Mouse (Mus musculus) testis, adult 2 months (tissue): Measurements from ENCODE around the gene Lzts3.

ENCODE experiments used
- CTCF ChIP-seq: fragments of 200-500 bp; IDR thresholded peaks from 2 replicates; pipeline ENCODE4 v1.5.1; 2012; ENCODE audit warnings: low read depth, mild to moderate bottlenecking, inconsistent platforms, low read length, moderate library complexity; ENCODE audit not compliant: control insufficient read depth, insufficient read depth, insufficient replicate concordance
- POLR2A ChIP-seq: fragments of 200-500 bp; IDR thresholded peaks from 2 replicates; pipeline ENCODE4 v1.6.1; 2012; ENCODE audit warnings: low read depth, mild to moderate bottlenecking, inconsistent platforms, low read length, moderate library complexity; ENCODE audit not compliant: control insufficient read depth

- TF ChIP-seq CTCF: no peak
- no peak for TF ChIP-seq POLR2A
Observed at GRCm38 (mm10) chr2:130677211-130677610, 34.6 kb upstream of the Lzts3 start.
